Mouse (Mus musculus) limb, embryonic 11.5 days (tissue): ENCODE results near the gene Tmem269. TPM values are rescaled to one million over a fixed set of nuclear protein-coding genes. Genes with fewer than 3 reads are reported as not detected.

Experiments used
- ATAC-seq: fragments of 200-750 bp; cut with Nextera tagmentation; 2 replicates; pipeline ENCODE4 v1.8.0; 2017; ENCODE audit warnings: low read depth; ENCODE audit not compliant: insufficient number of reproducible peaks, low FRiP score, low TSS enrichment
- DNase-seq: peaks from one replicate; pipeline ENCODE4 v3.0.0-alpha.2; 2015; ENCODE audit warnings: low spot score
- H3K27ac ChIP-seq: fragments of 300-500 bp; sonication (generic); replicated peaks from 2 replicates; pipeline ENCODE4 v1.5.1; 2014; ENCODE audit warnings: low read depth, mild to moderate bottlenecking, low read length
- H3K27me3 ChIP-seq: fragments of 300-500 bp; sonication (generic); 2 replicates; pipeline ENCODE4 v1.6.1; 2014; ENCODE audit warnings: mild to moderate bottlenecking, low read length, mixed read lengths; ENCODE audit not compliant: control insufficient read depth, insufficient read depth
- H3K36me3 ChIP-seq: fragments of 300-500 bp; sonication (generic); 2 replicates; pipeline ENCODE4 v1.6.1; 2014; ENCODE audit warnings: mild to moderate bottlenecking, low read length, moderate library complexity, mixed read lengths; ENCODE audit not compliant: control insufficient read depth, insufficient read depth
- H3K4me1 ChIP-seq: fragments of 300-500 bp; sonication (generic); 2 replicates; pipeline ENCODE4 v1.6.1; 2014; ENCODE audit warnings: low read length, mixed read lengths; ENCODE audit not compliant: control insufficient read depth, insufficient read depth
- H3K4me2 ChIP-seq: fragments of 300-500 bp; sonication (generic); 2 replicates; pipeline ENCODE4 v1.6.1; 2014; ENCODE audit warnings: low read depth, mild to moderate bottlenecking, moderate library complexity; ENCODE audit not compliant: severe bottlenecking
- H3K4me3 ChIP-seq: fragments of 300-500 bp; sonication (generic); 2 replicates; pipeline ENCODE4 v1.5.1; 2014; ENCODE audit warnings: low read depth, low read length
- H3K9ac ChIP-seq: fragments of 300-500 bp; sonication (generic); 2 replicates; pipeline ENCODE4 v1.6.1; 2014; ENCODE audit warnings: mild to moderate bottlenecking, low read length
- H3K9me3 ChIP-seq: fragments of 300-500 bp; sonication (generic); 2 replicates; pipeline ENCODE4 v1.6.1; 2016; ENCODE audit warnings: low read length; ENCODE audit not compliant: control insufficient read depth
- WGBS: fragments of 180-500 bp; shearing (Covaris S2); extraction: QIAGEN DNeasy Blood & Tissue Kit; methylation state at CpG from one replicate; pipeline ENCODE4 v1.1.7; 2014; 5-methylcytosine and 5-hydroxymethylcytosine counted together
- polyA plus RNA-seq: library from polyadenylated mRNA; unstranded; fragments of >200 nt; fragmentation: Nextera tagmentation; extraction: Ambion mirVana; gene quantifications from 2 replicates; pipeline ENCODE4 v1.2.1, GENCODE M21; 2014

Gene Tmem269
- polyA plus RNA-seq, 1 experiment from 2014 or later: not detected

DNA sequence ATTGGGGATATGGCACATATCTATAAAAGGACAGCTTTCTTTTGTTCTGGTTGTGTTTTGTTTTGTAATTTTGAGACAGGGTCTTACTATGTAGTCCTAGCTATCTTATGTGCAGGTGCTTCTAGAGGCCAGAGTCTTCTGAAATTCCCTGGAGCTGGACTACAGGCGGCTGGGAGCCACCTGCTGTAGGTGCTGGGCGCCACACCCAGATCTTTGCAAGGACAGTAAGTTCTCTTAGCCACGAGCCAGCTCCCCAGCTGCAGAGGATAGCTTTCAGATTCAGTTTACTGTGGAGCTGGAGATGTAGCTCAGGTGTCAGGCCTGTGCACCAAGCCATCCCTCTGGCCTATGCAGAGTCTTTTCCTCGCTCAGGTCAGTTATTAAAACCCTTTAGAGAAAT is 50.9 kb downstream of the Tmem269 start:
- no peak overlapping the region for H3K4me3 ChIP-seq
- no peak for ATAC-seq
- H3K9ac ChIP-seq: no peak overlapping the region
- H3K27ac ChIP-seq: no peak overlapping the region
- H3K9me3 ChIP-seq: no peaks in the 10 kb centered on the region
- no peaks in the 10 kb centered on the region for H3K27me3 ChIP-seq
- no peaks in the 10 kb centered on the region for H3K4me1 ChIP-seq
- peaks cover 9% of the 10 kb centered on the region; the same call in 1 of the 2 replicates for H3K36me3 ChIP-seq
- DNase-seq: no peak
- WGBS: 77% methylated on average over 4 of the region's 4 CpGs
- H3K4me2 ChIP-seq: no peak overlapping the region

GRCm38 (mm10) chr4:119165916-119166315 is 52.1 kb downstream of the Tmem269 start:
- Histone ChIP-seq H3K9me3 (no peaks in the 10 kb centered on the region), H3K27ac (no peak overlapping the region), H3K36me3 (peaks cover 9% of the 10 kb centered on the region; the same call in 1 of the 2 replicates), H3K4me1 (no peaks in the 10 kb centered on the region), H3K4me2 (no peak overlapping the region), H3K9ac (no peak overlapping the region), H3K27me3 (no peaks in the 10 kb centered on the region), H3K4me3 (no peak overlapping the region)
- no peak for ATAC-seq
- 79% methylated on average over 7 of the region's 7 CpGs for WGBS
- DNase-seq: no peak

DNA sequence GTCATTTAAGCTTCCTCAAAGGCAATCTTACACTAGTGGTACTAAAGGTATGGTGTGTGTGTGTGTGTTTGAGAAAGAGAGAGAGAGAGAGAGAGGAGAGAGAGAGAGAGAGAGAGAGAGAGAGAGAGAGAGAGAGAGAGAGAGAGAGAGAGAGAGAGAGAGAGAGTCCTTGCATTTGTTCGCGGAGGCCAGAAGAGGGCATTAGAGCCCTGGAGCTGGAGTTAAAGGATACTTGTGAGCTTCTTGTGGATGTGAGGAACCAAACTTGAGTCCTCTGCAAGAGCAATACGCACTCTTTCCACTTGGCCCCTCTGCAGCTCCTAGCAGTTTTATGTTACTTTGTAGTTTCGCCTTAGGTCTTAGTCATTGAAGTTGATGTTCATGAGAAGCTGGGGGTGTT is 55.0 kb downstream of the Tmem269 start:
- Histone ChIP-seq H3K9me3 (no peaks in the 10 kb centered on the region), H3K27me3 (no peaks in the 10 kb centered on the region), H3K27ac (no peak overlapping the region), H3K4me1 (no peaks in the 10 kb centered on the region), H3K4me3 (no peak overlapping the region), H3K9ac (no peak overlapping the region), H3K36me3 (no peaks in the 10 kb centered on the region), H3K4me2 (no peak overlapping the region)
- WGBS: 65% methylated on average over 4 of the region's 4 CpGs
- DNase-seq (no peak), ATAC-seq (no peak)

DNA sequence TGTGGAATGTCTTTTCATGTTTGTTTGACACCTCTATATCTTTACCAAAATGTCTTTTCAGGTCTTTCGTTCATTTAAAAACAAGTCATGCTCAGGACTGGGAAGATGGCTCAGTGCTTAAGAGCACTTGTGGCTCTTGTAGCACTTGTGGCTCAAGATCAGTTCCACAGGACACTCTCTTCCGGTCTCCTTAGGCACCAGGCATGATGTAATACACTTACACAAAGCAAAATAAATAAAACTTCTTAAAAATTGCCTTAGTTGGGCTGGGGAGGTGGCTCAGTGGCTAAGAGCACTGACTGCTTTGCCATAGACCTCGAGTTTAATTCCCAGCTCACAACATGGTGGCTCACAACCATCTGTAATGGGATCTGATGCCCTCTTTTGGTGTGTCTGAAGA is 56.7 kb downstream of the Tmem269 start:
- DNase-seq (no peak), ATAC-seq (no peak)
- Histone ChIP-seq H3K36me3 (no peaks in the 10 kb centered on the region), H3K27ac (no peak overlapping the region), H3K9ac (no peak overlapping the region), H3K4me2 (no peak overlapping the region), H3K9me3 (no peaks in the 10 kb centered on the region), H3K4me1 (no peaks in the 10 kb centered on the region), H3K4me3 (no peak overlapping the region), H3K27me3 (no peaks in the 10 kb centered on the region)
- WGBS: 82% methylated on average over 3 of the region's 3 CpGs

DNA sequence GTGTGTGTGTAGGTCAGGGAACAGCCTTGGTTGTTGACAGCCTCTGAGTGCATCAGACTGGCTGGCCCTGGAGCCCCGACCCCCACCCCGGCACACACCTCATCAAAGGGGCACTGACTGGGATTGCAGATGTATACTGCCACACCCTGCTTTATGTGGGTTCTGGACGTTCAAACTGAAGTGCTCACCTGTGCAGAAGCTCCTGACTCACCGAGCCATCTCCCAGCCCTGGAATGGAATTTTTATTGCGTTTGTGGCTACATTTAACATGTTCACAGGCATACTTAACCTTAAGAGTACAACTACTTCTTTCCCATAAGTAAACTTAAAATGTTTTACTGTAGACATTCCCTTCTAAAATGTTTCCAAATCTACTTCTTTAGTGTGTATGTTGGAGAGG is 60.1 kb downstream of the Tmem269 start:
- Histone ChIP-seq H3K4me2 (no peak overlapping the region), H3K27me3 (no peaks in the 10 kb centered on the region), H3K4me3 (no peak overlapping the region), H3K36me3 (no peaks in the 10 kb centered on the region), H3K9ac (no peak overlapping the region), H3K9me3 (no peaks in the 10 kb centered on the region), H3K4me1 (no peaks in the 10 kb centered on the region), H3K27ac (no peak overlapping the region)
- no peak for DNase-seq
- no peak for ATAC-seq
- WGBS: 78% methylated on average over 5 of the region's 5 CpGs

DNA sequence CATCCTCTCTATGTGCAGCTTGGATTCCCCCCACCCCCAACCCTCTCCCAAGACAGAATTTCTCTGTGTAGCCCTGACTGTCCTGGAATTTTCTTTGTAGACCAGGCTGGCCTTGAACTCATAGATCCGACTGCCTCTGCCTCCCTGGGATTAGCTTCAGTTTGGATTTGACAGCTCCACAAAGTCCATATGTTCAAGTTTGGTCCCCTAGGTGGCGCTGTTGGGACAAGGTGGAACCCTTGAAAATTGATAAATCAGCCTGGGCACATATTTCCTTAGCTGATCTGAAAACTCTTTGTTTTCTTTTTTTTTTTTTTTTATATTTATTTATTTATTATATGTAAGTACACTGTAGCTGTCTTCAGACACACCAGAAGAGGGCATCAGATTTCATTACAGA is 60.8 kb downstream of the Tmem269 start:
- H3K9me3 ChIP-seq: no peaks in the 10 kb centered on the region
- H3K27me3 ChIP-seq: no peaks in the 10 kb centered on the region
- H3K4me2 ChIP-seq: no peak overlapping the region
- H3K4me1 ChIP-seq: no peaks in the 10 kb centered on the region
- WGBS: 42% methylated on average over 2 of the region's 2 CpGs
- no peak overlapping the region for H3K4me3 ChIP-seq
- no peaks in the 10 kb centered on the region for H3K36me3 ChIP-seq
- no peak overlapping the region for H3K9ac ChIP-seq
- no peak overlapping the region for H3K27ac ChIP-seq
- ATAC-seq (no peak), DNase-seq (peak; percentile 69)

Other genes with a start within 250 kb of the Tmem269 start
- 99.7 and 113 TPM in 2 replicates for gene Slc2a1, start 109.5 kb downstream of the Tmem269 start, polyA plus RNA-seq
- 10.0 and 13.7 TPM in 2 replicates for gene Zfp691, start 44.0 kb downstream of the Tmem269 start, polyA plus RNA-seq
- gene Ermap, start 28.2 kb downstream of the Tmem269 start, polyA plus RNA-seq: 6.9 and 8.7 TPM in 2 replicates
- gene Svbp, start 22.9 kb downstream of the Tmem269 start, polyA plus RNA-seq: 150 and 164 TPM in 2 replicates
- gene AU022252, start 14.5 kb upstream of the Tmem269 start, polyA plus RNA-seq: 37.0 and 44.7 TPM in 2 replicates
- 21.9 and 24.1 TPM in 2 replicates for gene P3h1, start 14.7 kb upstream of the Tmem269 start, polyA plus RNA-seq
- gene Cldn19, start 37.2 kb upstream of the Tmem269 start, polyA plus RNA-seq: 0.05 TPM in 1 of 2 replicates, not detected in the other
- 1,145 and 1,200 TPM in 2 replicates for gene Ybx1, start 76.4 kb upstream of the Tmem269 start, polyA plus RNA-seq
- 162 and 170 TPM in 2 replicates for gene Ppih, start 102.3 kb upstream of the Tmem269 start, polyA plus RNA-seq
- 5.5 and 7.3 TPM in 2 replicates for gene Ccdc30, start 197.3 kb upstream of the Tmem269 start, polyA plus RNA-seq
- gene Ppcs, start 204.2 kb upstream of the Tmem269 start, polyA plus RNA-seq: 35.7 and 38.7 TPM in 2 replicates
- 0.34 and 0.36 TPM in 2 replicates for gene Zmynd12, start 204.6 kb upstream of the Tmem269 start, polyA plus RNA-seq